ENCODE assay signal across 14 mouse cellular contexts in the genomic region with DNA sequence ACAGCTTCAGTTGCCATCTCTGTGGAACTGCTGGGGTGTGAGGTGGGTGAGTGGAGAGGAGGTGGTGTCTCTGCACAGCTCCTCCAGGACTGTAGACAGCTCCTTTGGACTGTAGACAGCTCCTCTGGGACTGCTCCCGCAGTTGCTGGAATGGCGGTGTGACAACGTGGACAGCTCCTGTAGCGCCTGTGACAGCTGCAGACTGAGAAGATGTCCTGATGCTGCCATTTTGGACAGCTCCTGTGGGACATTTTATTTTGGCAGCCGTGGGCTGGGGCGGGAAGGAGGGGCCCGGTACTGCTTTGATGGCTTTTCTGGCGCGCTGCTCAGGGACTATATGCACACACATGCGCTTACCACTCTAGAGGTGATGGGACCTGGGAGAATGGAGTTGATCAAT. TPM values are rescaled to one million over a fixed set of nuclear protein-coding genes. Genes with fewer than 3 reads are reported as not detected.
A peak's percentile ranks its signal among the peaks of the same experiment; 100 is the strongest.
DNase-seq lines count a peak whose midpoint lies in the region; ATAC-seq and TF ChIP-seq lines count a peak whose summit lies in the region.
"Had no signal": no experiment of that assay in that cellular context is flagged by ENCODE, and none has a peak within 500 bp of the region (broad histone marks: within the 10 kb centered on the region; RNA-seq: fewer than 3 reads in every experiment).

No protein-coding gene starts in this region.

- WGBS in heart, adult 2 months = 36% methylated on average over 10 of the region's 10 CpGs
- WGBS in embryonic facial prominence, embryonic 14.5 days = 47% methylated on average over 10 of the region's 10 CpGs

- peak; percentile 36 for DNase-seq in heart, postnatal 4 days
- DNase-seq in heart, adult 2 months = no peak
- peak; percentile 21 for DNase-seq in ovary, postnatal 36 days (ENCODE audit: low spot score)
- DNase-seq in ovary, adult 18-20 months (ENCODE audit: low spot score) = no peak
- peak; percentile 43 for DNase-seq in embryonic facial prominence, embryonic 14.5 days (ENCODE audit: low spot score)
- peak; percentile 54 for DNase-seq in yolk sac, embryonic 10.5 days (ENCODE audit: low spot score)
- DNase-seq in right cerebral cortex, postnatal 4 days = no peak
- DNase-seq: cerebellum, adult 11-12 months; forebrain, postnatal 0 days; gastrocnemius, postnatal 25 days had no signal

- H3K9ac ChIP-seq in heart, adult 2 months (ENCODE audit: low read depth, low read length) = no peak overlapping the region
- no peak overlapping the region for H3K9ac ChIP-seq in embryonic facial prominence, embryonic 14.5 days (ENCODE audit: low read depth, low read length)
- H3K9ac ChIP-seq: forebrain, postnatal 0 days; hindbrain, embryonic 15.5 days; lung, embryonic 15.5 days; midbrain, embryonic 15.5 days had no signal

- no peak for TF ChIP-seq CTCF in heart, adult 2 months (IDR thresholded peaks at IDR 0.05)

- no peak overlapping the region for H3K4me2 ChIP-seq in embryonic facial prominence, embryonic 14.5 days (ENCODE audit: low read depth, low read length)
- H3K4me2 ChIP-seq: hindbrain, embryonic 15.5 days; midbrain, embryonic 15.5 days had no signal

- no peak for TF ChIP-seq POLR2A in heart, adult 2 months (IDR thresholded peaks at IDR 0.05; ENCODE audit: insufficient read depth, low read depth, low read length)

- H3K27ac ChIP-seq in heart, adult 2 months = no peak overlapping the region
- H3K27ac ChIP-seq in embryonic facial prominence, embryonic 14.5 days (replicated peaks; ENCODE audit: low read depth, low read length) = no peak overlapping the region
- H3K27ac ChIP-seq: hindbrain, embryonic 15.5 days; left cerebral cortex, adult 2 months; lung, embryonic 15.5 days; midbrain, embryonic 15.5 days had no signal

- no peaks in the 10 kb centered on the region for H3K27me3 ChIP-seq in heart, adult 2 months (ENCODE audit: control insufficient read depth, insufficient read depth, low read length)
- no peaks in the 10 kb centered on the region for H3K27me3 ChIP-seq in embryonic facial prominence, embryonic 14.5 days (replicated peaks; ENCODE audit: control insufficient read depth, insufficient read depth, low read length)
- H3K27me3 ChIP-seq: hindbrain, embryonic 15.5 days; lung, embryonic 15.5 days; midbrain, embryonic 15.5 days had no signal

- H3K9me3 ChIP-seq in embryonic facial prominence, embryonic 14.5 days (ENCODE audit: control insufficient read depth, low read length) = no peaks in the 10 kb centered on the region
- H3K9me3 ChIP-seq: hindbrain, embryonic 15.5 days; lung, embryonic 15.5 days; midbrain, embryonic 15.5 days had no signal

- H3K79me2 ChIP-seq in heart, adult 2 months (replicated peaks; ENCODE audit: control insufficient read depth, insufficient read depth, low read length) = no peaks in the 10 kb centered on the region

- intact Hi-C loops in heart, adult 2 months (cut with DNase I) = no loop called here

- peaks cover 4% of the 10 kb centered on the region for H3K36me3 ChIP-seq in heart, adult 2 months (ENCODE audit: control insufficient read depth, insufficient read depth, low read length)
- H3K36me3 ChIP-seq in embryonic facial prominence, embryonic 14.5 days (ENCODE audit: control insufficient read depth, insufficient read depth, low read length) = no peaks in the 10 kb centered on the region
- H3K36me3 ChIP-seq: hindbrain, embryonic 15.5 days; lung, embryonic 15.5 days; midbrain, embryonic 15.5 days had no signal

- no peak for TF ChIP-seq EP300 in heart, adult 2 months (IDR thresholded peaks at IDR 0.05; ENCODE audit: insufficient read depth, low read depth, low read length)

- no peak for ATAC-seq in embryonic facial prominence, embryonic 14.5 days (ENCODE audit: low read depth)
- ATAC-seq: forebrain, postnatal 0 days; midbrain, embryonic 15.5 days had no signal

- H3K4me3 ChIP-seq in heart, adult 2 months = no peak overlapping the region
- H3K4me3 ChIP-seq in embryonic facial prominence, embryonic 14.5 days (ENCODE audit: low read depth, low read length) = no peak overlapping the region
- H3K4me3 ChIP-seq: hindbrain, embryonic 15.5 days; left cerebral cortex, adult 2 months; lung, embryonic 15.5 days; midbrain, embryonic 15.5 days had no signal

- H3K4me1 ChIP-seq in heart, adult 2 months (ENCODE audit: control insufficient read depth, insufficient read depth, low read length) = peaks cover 2% of the 10 kb centered on the region
- no peaks in the 10 kb centered on the region for H3K4me1 ChIP-seq in embryonic facial prominence, embryonic 14.5 days (ENCODE audit: control insufficient read depth, insufficient read depth, low read length)

RNA-seq across cellular contexts. Expression of gene Tmem126a, which starts 3.3 kb away (rescaled TPM):
- 10 to 100 TPM; 94.6 to 98.6 TPM for total RNA-seq in heart, postnatal 4 days (2021)
- total RNA-seq in heart, adult 2 months (2021) = 100 to 1,000 TPM; 111 to 140 TPM
- polyA plus RNA-seq in heart, adult 2 months (2012; rRNA removed) = 72.6 and 110 TPM in 2 replicates
- 94.1 and 97.9 TPM in 2 replicates for polyA plus RNA-seq in embryonic facial prominence, embryonic 14.5 days (2014; fragmentation: Nextera tagmentation; extraction: Ambion mirVana)

RNA-seq across cellular contexts. Expression of gene Tmem126b, which starts 15.5 kb away (rescaled TPM):
- total RNA-seq in heart, postnatal 4 days (2021) = 10 to 100 TPM; 13.2 to 14.3 TPM
- 10 to 100 TPM; 24.8 to 25.4 TPM for total RNA-seq in heart, adult 2 months (2021)
- 10.7 and 18.2 TPM in 2 replicates for polyA plus RNA-seq in heart, adult 2 months (2012; rRNA removed)
- polyA plus RNA-seq in embryonic facial prominence, embryonic 14.5 days (2014; fragmentation: Nextera tagmentation; extraction: Ambion mirVana) = 34.2 and 34.3 TPM in 2 replicates

RNA-seq across cellular contexts. Expression of gene Dlg2, which starts 16.1 kb away (rescaled TPM):
- 1 to 10 TPM; 2.7 to 2.9 TPM for total RNA-seq in heart, postnatal 4 days (2021)
- 1 to 10 TPM; 1.7 to 1.9 TPM for total RNA-seq in heart, adult 2 months (2021)
- 0.72 and 1.1 TPM in 2 replicates for polyA plus RNA-seq in heart, adult 2 months (2012; rRNA removed)
- 4.4 and 5.1 TPM in 2 replicates for polyA plus RNA-seq in embryonic facial prominence, embryonic 14.5 days (2014; fragmentation: Nextera tagmentation; extraction: Ambion mirVana)

RNA-seq across cellular contexts. Expression of gene Crebzf, which starts 17.8 kb away (rescaled TPM):
- 10 to 100 TPM; 34.4 to 37.6 TPM for total RNA-seq in heart, postnatal 4 days (2021)
- total RNA-seq in heart, adult 2 months (2021) = 10 to 100 TPM; 18.0 to 20.4 TPM
- polyA plus RNA-seq in heart, adult 2 months (2012; rRNA removed) = 12.3 and 17.5 TPM in 2 replicates
- 44.9 and 51.9 TPM in 2 replicates for polyA plus RNA-seq in embryonic facial prominence, embryonic 14.5 days (2014; fragmentation: Nextera tagmentation; extraction: Ambion mirVana)

RNA-seq across cellular contexts. Expression of gene Ccdc89, which starts 34.0 kb away (rescaled TPM):
- under 1 TPM; 0.38 to 0.52 TPM for total RNA-seq in heart, postnatal 4 days (2021)
- under 1 TPM in 1 of 2 experiments, not detected in 1; 0.16 TPM for total RNA-seq in heart, adult 2 months (2021)
- 0.15 and 0.18 TPM in 2 replicates for polyA plus RNA-seq in heart, adult 2 months (2012; rRNA removed)
- polyA plus RNA-seq in embryonic facial prominence, embryonic 14.5 days (2014; fragmentation: Nextera tagmentation; extraction: Ambion mirVana) = 1.9 and 2.1 TPM in 2 replicates

Comparison
In these comparisons a context has a peak if more than half of its experiments do, and no peak if none do; other contexts are left out.
1. DNase-seq: peak in heart, postnatal 4 days (single experiment), ovary, postnatal 36 days (single experiment), embryonic facial prominence, embryonic 14.5 days (single experiment) and yolk sac, embryonic 10.5 days (single experiment); none in heart, adult 2 months (0 of 2), ovary, adult 18-20 months (single experiment) and right cerebral cortex, postnatal 4 days (single experiment).